Mouse (Mus musculus) kidney, embryonic 14.5 days (tissue): ENCODE data around the gene Gm49510. TPM values are rescaled to one million over a fixed set of nuclear protein-coding genes. Genes with fewer than 3 reads are reported as not detected.
A peak's percentile ranks its signal among the peaks of the same experiment; 100 is the strongest.

ENCODE experiments used
- ATAC-seq: fragments of 200-750 bp; cut with Nextera tagmentation; 2 replicates; pipeline ENCODE4 v1.8.0; 2017; ENCODE audit warnings: moderate number of reproducible peaks, mild to moderate bottlenecking, moderate TSS enrichment, moderate library complexity; ENCODE audit not compliant: low FRiP score, low TSS enrichment
- H3K27ac ChIP-seq: fragments of 300-500 bp; sonication (generic); 2 replicates; pipeline ENCODE4 v1.5.1; 2014; ENCODE audit warnings: low read depth, mild to moderate bottlenecking, low read length, moderate library complexity, mixed read lengths
- H3K27me3 ChIP-seq: fragments of 300-500 bp; sonication (generic); 2 replicates; pipeline ENCODE4 v1.6.1; 2014; ENCODE audit warnings: mild to moderate bottlenecking, low read length; ENCODE audit not compliant: control insufficient read depth, insufficient read depth
- H3K36me3 ChIP-seq: fragments of 300-500 bp; sonication (generic); 2 replicates; pipeline ENCODE4 v1.6.1; 2014; ENCODE audit warnings: low read length, mixed read lengths; ENCODE audit not compliant: control insufficient read depth, insufficient read depth
- H3K4me1 ChIP-seq: fragments of 300-500 bp; sonication (generic); 2 replicates; pipeline ENCODE4 v1.6.1; 2014; ENCODE audit warnings: low read length, mixed read lengths; ENCODE audit not compliant: control insufficient read depth, insufficient read depth
- H3K4me2 ChIP-seq: fragments of 300-500 bp; sonication (generic); replicated peaks from 2 replicates; pipeline ENCODE4 v1.6.1; 2014; ENCODE audit warnings: low read depth, mild to moderate bottlenecking, low read length
- H3K4me3 ChIP-seq: fragments of 300-500 bp; sonication (generic); 2 replicates; pipeline ENCODE4 v1.5.1; 2014; ENCODE audit warnings: mild to moderate bottlenecking, low read length
- H3K9ac ChIP-seq: fragments of 300-500 bp; sonication (generic); 2 replicates; pipeline ENCODE4 v1.6.1; 2014; ENCODE audit warnings: low read depth, mild to moderate bottlenecking, low read length, moderate library complexity
- H3K9me3 ChIP-seq: fragments of 300-500 bp; sonication (generic); 2 replicates; pipeline ENCODE4 v1.6.1; 2016; ENCODE audit warnings: low read length; ENCODE audit not compliant: control insufficient read depth
- WGBS: fragments of 180-500 bp; shearing (Covaris S2); extraction: QIAGEN DNeasy Blood & Tissue Kit; methylation state at CpG from one replicate; pipeline ENCODE4 v1.1.7; 2014; 5-methylcytosine and 5-hydroxymethylcytosine counted together
- polyA plus RNA-seq: library from polyadenylated mRNA; unstranded; fragments of >200 nt; fragmentation: Nextera tagmentation; extraction: Ambion mirVana; gene quantifications from 2 replicates; pipeline ENCODE4 v1.2.1, GENCODE M21; 2014

Gene Gm49510
- polyA plus RNA-seq, 1 experiment from 2014 or later = 0.19 TPM

DNA sequence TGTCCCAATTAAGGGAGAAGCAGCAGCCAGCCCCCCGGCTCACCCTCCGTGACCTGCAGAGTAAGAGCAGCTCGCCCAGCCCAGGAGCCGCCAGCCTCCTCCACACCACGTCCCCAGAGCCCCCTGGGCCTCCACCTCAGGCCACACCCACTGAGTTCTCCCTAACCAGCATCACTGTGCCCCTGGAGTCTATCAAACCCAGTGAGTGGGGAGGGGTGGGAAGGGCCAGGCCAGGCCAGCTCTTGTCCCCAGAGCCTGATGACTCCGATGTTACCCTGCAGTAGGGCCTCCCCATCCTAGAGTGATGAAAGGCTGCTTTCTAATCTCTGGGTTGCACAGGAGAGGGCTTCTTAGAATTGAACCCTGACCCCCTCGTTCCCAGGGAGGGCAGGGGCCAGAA is 7.0 kb upstream of the Gm49510 start:
- Histone ChIP-seq H3K9ac (peak overlapping the region; percentile 34; the same call in 1 of the 2 replicates), H3K27me3 (no peaks in the 10 kb centered on the region), H3K4me3 (no peak overlapping the region), H3K4me1 (peaks cover 53% of the 10 kb centered on the region), H3K4me2 (no peak overlapping the region), H3K36me3 (peaks cover 52% of the 10 kb centered on the region), H3K27ac (no peak overlapping the region; the same call in 1 of the 2 replicates), H3K9me3 (no peaks in the 10 kb centered on the region)
- 31% methylated on average over 7 of the region's 7 CpGs for WGBS
- peak; percentile 32; the same call in 1 of the 2 replicates for ATAC-seq

DNA sequence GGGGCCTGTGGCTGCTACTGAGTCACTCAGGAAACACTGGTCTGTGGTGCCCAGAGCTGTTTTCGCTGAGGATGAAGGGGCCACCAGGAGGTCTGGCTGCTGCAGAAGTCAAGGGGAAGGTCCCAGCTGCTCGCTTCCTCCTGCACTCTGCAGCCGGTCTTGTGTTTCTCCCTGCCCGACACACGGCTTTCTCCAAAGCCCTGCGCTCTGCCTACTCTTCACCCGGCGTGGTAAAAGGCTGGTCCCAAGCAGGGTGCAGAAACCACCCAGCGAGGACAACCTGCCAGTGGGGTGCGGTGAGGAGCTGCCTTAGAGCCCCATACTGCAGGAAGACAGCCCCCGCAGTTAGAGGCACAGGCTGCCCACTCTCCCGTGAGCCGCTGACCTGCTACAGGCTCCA is 4.7 kb upstream of the Gm49510 start:
- Histone ChIP-seq H3K27ac (peak overlapping the region; percentile 59), H3K9ac (no peak overlapping the region), H3K4me3 (no peak overlapping the region), H3K4me2 (no peak overlapping the region), H3K36me3 (peaks cover 35% of the 10 kb centered on the region), H3K4me1 (peaks cover 59% of the 10 kb centered on the region), H3K27me3 (no peaks in the 10 kb centered on the region), H3K9me3 (no peaks in the 10 kb centered on the region)
- no peak for ATAC-seq
- 73% methylated on average over 13 of the region's 13 CpGs for WGBS

DNA sequence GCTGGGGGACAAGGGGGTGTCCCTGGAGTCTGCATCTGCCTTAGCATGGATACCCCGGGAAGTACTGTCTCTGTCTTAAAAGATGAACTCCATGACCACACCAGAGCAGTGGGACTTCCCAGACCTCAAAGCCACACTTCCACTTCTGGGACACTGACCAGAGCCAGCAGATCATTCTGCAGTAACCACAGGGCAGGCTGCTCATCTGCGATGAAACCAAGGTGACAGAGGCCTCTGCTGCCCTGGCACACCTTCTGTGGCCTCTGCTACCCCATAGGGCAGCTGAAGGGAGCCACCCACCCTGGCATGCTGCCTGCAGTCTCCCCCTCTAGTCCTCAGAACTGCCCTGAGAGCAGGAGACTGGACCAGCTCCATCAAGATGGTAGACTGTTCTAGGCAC is 3.7 kb upstream of the Gm49510 start:
- 0 out of 2 replicates have a peak overlapping the region, but pooled peaks have one; percentile 6 for H3K27ac ChIP-seq
- WGBS = 79% methylated on average over 2 of the region's 2 CpGs

DNA sequence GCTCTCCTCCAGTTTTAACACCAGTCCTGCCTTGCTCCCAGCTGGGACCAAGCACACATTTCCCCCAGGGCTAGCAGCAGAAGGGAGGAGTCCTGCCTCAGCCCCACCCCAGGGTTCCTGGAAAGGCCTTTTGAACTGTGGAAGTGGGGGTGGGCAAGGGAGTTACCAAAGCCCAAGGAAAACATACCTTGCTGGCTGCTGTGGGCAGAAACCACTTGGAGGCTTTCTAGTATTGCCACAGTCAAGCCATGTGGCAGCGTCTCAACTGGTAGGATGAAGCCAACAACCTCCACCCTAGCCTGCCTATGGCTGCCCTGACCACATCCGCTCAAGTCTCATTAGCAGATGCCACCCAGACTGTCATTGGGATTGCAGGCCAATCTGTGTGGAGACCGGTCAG is 3.3 kb upstream of the Gm49510 start:
- H3K4me1 ChIP-seq = peaks cover 70% of the 10 kb centered on the region
- no peak overlapping the region for H3K9ac ChIP-seq
- no peaks in the 10 kb centered on the region for H3K27me3 ChIP-seq
- H3K4me3 ChIP-seq = no peak overlapping the region
- ATAC-seq = no peak
- H3K27ac ChIP-seq = 0 out of 2 replicates have a peak overlapping the region, but pooled peaks have one; percentile 6
- WGBS = 66% methylated on average over 3 of the region's 3 CpGs
- H3K4me2 ChIP-seq = no peak overlapping the region
- no peaks in the 10 kb centered on the region for H3K9me3 ChIP-seq
- H3K36me3 ChIP-seq = peaks cover 26% of the 10 kb centered on the region

More for the DNA sequence above, 3.7 kb upstream of the Gm49510 start:
- peaks cover 66% of the 10 kb centered on the region for H3K4me1 ChIP-seq
- H3K4me3 ChIP-seq = no peak overlapping the region
- H3K36me3 ChIP-seq = peaks cover 30% of the 10 kb centered on the region
- ATAC-seq = no peak
- no peaks in the 10 kb centered on the region for H3K9me3 ChIP-seq
- no peak overlapping the region for H3K4me2 ChIP-seq
- H3K27me3 ChIP-seq = no peaks in the 10 kb centered on the region
- H3K9ac ChIP-seq = no peak overlapping the region

DNA sequence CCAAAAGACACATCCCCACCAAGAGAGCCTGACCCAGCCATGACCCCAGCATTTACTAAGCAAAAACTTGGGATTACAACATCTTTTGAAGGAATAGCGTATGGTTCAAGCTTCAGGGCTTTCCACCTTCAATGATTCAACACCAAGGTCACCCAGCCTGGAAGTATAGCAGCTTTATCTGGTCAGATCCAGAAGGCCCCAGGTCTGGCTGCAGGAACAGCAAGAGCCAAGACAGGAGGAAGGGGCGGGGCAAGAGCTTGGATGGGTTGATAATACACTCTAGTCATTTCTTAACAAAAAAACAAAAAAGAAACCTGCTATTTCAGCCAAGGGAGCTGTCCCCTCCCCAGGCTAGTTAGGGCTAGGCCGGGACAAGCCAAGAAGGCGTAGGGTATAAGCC is 2.0 kb upstream of the Gm49510 start:
- peaks cover 18% of the 10 kb centered on the region for H3K36me3 ChIP-seq
- no peak overlapping the region for H3K4me2 ChIP-seq
- peaks cover 68% of the 10 kb centered on the region for H3K4me1 ChIP-seq
- H3K4me3 ChIP-seq = no peak overlapping the region
- H3K27ac ChIP-seq = no peak overlapping the region
- ATAC-seq = no peak
- 91% methylated on average over 4 of the region's 4 CpGs for WGBS
- no peak overlapping the region for H3K9ac ChIP-seq
- H3K27me3 ChIP-seq = no peaks in the 10 kb centered on the region
- H3K9me3 ChIP-seq = no peaks in the 10 kb centered on the region

DNA sequence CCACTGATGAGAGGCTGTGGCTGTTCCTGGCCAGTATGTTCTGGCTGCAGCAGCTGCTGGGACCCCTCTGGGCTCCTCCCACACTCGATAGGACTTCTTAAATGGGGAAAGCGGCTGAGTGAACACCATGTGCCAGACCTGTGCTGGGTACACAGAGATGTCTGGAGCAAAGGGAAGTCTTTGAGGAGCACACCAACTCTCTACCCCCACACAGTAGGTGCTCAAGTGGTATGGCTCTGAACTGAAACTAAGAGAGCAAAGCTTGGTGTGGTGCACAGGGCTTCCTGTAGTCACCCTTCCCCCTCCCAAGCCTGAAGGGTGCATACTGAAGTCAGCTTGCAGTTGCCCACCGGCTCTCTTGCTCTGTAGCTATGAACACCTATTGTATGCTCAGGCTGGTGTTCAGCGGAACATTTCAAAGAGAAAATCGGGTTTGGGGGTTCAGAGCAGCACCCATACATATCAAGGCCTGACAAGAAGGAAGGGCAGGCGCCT is 913 bp upstream of the Gm49510 start:
- WGBS = 52% methylated on average over 6 of the region's 6 CpGs
- no peak overlapping the region for H3K9ac ChIP-seq
- peak; percentile 2; the same call in 1 of the 2 replicates for ATAC-seq
- peak overlapping the region; percentile 20; the same call in 1 of the 2 replicates for H3K4me2 ChIP-seq
- no peaks in the 10 kb centered on the region for H3K27me3 ChIP-seq
- 0 out of 2 replicates have a peak overlapping the region, but pooled peaks have one; percentile 1 for H3K4me3 ChIP-seq
- no peaks in the 10 kb centered on the region for H3K9me3 ChIP-seq
- H3K27ac ChIP-seq = peak overlapping the region; percentile 64; the same call in 1 of the 2 replicates
- peaks cover 58% of the 10 kb centered on the region for H3K4me1 ChIP-seq
- H3K36me3 ChIP-seq = peaks cover 11% of the 10 kb centered on the region

DNA sequence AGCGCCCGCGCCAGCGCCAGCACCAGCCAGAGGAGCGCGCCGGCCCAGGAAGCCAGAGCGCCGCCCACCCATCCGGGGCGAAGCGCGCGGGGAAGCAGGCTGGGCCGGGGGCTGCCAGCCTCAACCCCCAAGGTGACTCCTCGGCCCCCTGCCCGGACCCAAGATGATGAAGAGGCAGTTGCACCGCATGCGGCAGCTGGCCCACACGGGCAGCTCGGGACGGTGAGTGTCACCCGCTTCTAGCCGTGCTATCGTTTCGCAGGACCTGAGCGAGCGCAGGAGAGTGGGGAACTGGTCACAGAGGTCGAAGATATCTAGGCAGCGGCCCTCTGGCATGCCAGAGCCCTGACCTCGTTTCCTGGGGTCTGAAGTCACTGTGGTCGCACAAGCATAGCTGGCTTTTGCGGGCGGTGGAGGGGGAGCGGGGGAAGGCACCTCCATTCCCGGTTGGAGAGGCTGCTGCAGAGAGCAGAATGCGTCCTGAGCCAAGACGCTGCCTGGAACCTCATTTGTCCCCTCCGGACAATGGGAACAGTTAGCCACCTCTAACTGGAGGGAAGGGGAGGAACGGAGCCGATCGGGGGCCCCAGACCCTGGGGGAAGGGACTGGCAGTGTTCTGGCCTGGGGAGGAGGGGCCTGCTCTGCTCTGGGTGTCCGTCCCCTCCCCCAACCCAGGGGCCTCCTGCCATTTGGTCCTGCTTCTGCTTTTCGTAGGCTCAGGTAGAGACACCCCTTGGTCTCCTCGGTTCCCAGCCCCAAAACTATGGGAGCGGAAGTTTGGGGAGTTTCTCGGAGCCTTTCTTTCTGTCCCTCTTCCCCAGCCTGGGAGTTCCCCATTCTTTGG is 495 bp downstream of the Gm49510 start, which contains the start of gene Sh3bp1:
Sh3bp1 (plus strand) TSS at position 29 of the 845 bp plus-strand sequence.
- peak within 1 kb of the TSS; percentile 65 for H3K27ac ChIP-seq
- H3K4me3 ChIP-seq = peak within 1 kb of the TSS; percentile 75
- peak; percentile 58 for ATAC-seq
- H3K9me3 ChIP-seq = no peaks in the 10 kb centered on the region
- WGBS = under 1% methylated on average over 44 of the region's 47 CpGs
- H3K4me1 ChIP-seq = peaks cover 47% of the 10 kb centered on the region
- peak within 1 kb of the TSS; percentile 92 for H3K4me2 ChIP-seq
- no peaks in the 10 kb centered on the region for H3K27me3 ChIP-seq
- peak within 1 kb of the TSS; percentile 74 for H3K9ac ChIP-seq
- H3K36me3 ChIP-seq = peaks cover 22% of the 10 kb centered on the region

DNA sequence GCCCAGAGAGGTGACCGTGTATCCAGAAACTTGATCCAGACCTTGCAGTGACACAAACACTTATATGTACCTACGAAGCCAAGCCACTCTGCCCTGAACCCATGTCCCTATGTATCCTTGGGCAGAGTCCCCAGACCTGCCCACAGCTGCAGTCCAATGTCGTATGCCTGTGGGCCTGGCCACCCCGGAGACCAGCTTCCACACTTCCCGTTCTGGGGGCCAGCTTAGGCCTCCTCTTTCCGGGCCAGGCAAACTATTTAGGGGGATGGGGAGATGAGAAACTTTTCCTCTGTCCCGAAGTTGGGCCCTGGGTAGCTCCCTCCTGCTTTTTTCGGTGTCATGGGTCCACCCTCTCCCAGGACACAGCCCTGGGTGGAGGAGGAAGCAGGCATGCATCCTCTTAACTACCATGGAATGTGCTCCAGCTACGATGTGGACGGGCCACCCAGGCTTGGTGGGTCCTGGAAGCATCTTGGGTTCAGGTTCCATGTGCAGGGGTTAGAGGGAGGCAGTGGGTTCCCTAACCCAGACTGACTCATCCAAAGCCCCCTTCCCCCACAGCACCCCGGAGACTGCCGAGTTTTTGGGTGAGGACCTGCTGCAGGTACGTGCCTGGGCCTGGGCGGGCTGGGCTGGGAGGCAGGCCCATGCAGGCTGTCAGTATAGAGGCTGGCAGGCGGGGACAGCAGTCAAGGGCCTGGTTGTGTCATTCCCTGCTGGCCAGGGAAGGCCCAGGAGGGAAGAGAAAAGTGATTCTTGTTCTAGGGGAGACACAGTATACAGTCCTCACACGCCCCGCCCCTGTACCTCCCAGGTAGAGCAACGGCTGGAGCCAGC is 1.3 kb downstream of the Gm49510 start:
- H3K9ac ChIP-seq = peak overlapping the region; percentile 74
- H3K36me3 ChIP-seq = peaks cover 29% of the 10 kb centered on the region
- no peak for ATAC-seq
- peak overlapping the region; percentile 75 for H3K4me3 ChIP-seq
- WGBS = 15% methylated on average over 18 of the region's 18 CpGs
- peaks cover 45% of the 10 kb centered on the region for H3K4me1 ChIP-seq
- H3K9me3 ChIP-seq = no peaks in the 10 kb centered on the region
- H3K27me3 ChIP-seq = no peaks in the 10 kb centered on the region
- H3K4me2 ChIP-seq = peak overlapping the region; percentile 92
- H3K27ac ChIP-seq = peak overlapping the region; percentile 65; the same call in 1 of the 2 replicates
